Mouse (Mus musculus): ENCODE results near the gene Gm9008.
"Not testable (repeated sequence)": the region's sequence is repeated elsewhere in the genome, so short reads cannot be mapped to it uniquely, and the experiment has no call there.

Gm9008 gene

GRCm38 (mm10) chr6:76497054-76497835, at the start of gene Gm9008:
Gene Gm9008 (minus strand): TSS chr6:76497784.
- not testable (repeated sequence) for DNase-seq (ENCODE audit: low spot score)

- no peak for DNase-seq (ENCODE audit: low spot score)
Measured at GRCm38 (mm10) chr6:76521975-76522641, 24.5 kb upstream of the Gm9008 start.

- no peak for DNase-seq (ENCODE audit: low spot score)
Measured at GRCm38 (mm10) chr6:76510200-76510599, 12.6 kb upstream of the Gm9008 start.

- DNase-seq (ENCODE audit: low spot score) = not testable (repeated sequence)
Measured at GRCm38 (mm10) chr6:76496335-76496734, 1.2 kb downstream of the Gm9008 start.

- DNase-seq (ENCODE audit: low spot score) = no peak
Measured at GRCm38 (mm10) chr6:76468194-76468593, 29.4 kb downstream of the Gm9008 start.

Data from ovary, postnatal 36 days (tissue).